Mouse (Mus musculus) cerebellum, adult 11-12 months (tissue): ENCODE data around the gene Pidd1.
A peak's percentile ranks its signal among the peaks of the same experiment; 100 is the strongest.
"Not testable (repeated sequence)": the region's sequence is repeated elsewhere in the genome, so short reads cannot be mapped to it uniquely, and the experiment has no call there.

Source experiments
- DNase-seq: peaks from one replicate; pipeline ENCODE4 v3.0.0; 2022

Pidd1 gene

DNA sequence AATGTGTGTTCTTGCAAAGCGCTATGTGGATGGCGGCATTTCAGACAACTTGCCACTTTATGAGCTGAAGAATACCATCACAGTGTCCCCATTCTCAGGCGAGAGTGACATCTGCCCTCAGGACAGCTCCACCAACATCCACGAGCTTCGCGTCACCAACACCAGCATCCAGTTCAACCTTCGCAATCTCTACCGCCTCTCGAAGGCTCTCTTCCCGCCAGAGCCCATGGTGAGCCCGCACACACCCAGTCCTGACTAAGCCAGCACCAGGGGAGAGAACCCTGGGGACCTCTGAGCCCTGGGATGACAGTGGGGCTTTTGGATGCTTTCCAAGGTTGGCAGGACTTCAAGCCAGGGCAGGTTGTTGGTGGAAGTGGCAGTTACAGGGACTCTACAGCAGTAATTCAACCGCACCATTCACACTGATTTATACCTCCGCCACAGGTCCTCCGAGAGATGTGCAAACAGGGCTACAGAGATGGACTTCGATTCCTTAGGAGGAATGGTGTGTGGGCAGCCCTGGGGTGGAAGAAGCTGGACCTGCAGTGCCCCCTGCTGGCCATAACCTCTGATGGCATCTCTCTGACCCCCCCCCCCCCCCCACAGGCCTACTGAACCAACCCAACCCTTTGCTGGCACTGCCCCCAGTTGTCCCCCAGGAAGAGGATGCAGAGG lies 14.3 kb upstream of the Pidd1 start:
- peak; percentile 75 for DNase-seq

DNA sequence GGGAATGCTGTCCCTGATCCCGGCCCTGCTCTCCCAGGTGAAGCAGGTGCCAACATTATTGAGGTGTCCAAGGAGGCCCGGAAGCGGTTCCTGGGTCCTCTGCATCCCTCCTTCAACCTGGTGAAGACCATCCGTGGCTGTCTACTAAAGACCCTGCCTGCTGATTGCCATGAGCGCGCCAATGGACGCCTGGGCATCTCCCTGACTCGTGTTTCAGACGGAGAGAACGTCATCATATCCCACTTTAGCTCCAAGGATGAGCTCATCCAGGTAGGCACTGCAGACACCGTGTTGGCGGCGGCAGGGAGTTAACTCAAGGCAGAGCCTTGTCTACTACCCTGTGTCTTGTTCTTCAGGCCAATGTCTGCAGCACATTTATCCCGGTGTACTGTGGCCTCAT lies 13.4 kb upstream of the Pidd1 start:
- peak; percentile 60 for DNase-seq

DNA sequence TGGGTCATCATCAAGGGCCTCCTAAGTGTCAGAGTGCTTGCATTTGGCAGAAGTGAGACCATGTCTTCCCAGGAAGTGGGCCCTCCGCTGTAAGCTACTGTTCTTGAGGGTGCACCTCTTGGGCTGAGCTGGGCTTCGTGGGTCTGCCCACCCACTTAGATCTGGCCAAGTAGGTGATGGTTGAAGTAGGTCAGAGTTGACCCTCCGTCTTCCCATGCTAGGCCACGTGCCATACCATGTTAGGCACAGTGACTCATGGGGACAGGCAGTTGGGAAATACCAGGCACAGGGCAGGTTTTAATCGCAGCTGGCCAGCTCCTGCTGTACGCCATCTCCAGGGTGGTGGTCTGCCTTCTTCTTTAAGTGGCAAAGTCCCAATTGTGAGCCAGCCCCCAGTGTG lies 12.9 kb upstream of the Pidd1 start:
- no peak for DNase-seq

DNA sequence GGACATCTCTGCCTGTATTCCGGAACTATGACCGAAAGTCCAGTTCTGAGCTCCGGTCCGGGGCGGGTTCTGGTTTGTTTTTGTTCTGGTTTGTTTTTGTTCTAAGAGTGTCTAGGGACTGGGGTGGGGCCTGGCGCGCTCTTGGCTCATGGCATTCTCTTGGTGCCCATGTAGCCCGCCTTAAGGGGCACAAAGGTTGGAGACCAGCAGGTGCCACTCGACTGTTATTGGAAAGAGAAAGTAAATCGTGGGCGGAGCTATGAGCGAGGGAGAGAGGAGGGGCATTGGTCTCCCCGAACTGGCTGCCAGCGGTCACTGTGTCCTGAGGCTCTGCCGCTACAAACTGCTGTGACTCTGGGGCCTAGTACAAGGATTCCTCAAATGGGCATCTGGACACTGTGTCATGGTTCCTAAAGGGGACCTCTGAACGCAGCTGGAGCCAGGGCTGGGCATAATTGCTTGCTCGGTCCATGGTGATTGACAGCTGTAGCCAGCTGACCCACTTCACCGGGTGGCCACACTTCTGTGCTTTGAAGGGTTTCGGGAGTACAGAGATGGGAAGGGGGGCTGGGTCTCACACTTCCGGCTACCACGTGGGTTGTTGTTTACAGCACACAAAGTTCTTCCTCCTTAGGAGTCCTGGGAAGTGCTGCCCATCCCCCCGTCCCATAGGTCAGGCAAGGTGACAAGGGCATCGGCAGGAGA lies 11.9 kb upstream of the Pidd1 start:
- DNase-seq = peak; percentile 82

DNA sequence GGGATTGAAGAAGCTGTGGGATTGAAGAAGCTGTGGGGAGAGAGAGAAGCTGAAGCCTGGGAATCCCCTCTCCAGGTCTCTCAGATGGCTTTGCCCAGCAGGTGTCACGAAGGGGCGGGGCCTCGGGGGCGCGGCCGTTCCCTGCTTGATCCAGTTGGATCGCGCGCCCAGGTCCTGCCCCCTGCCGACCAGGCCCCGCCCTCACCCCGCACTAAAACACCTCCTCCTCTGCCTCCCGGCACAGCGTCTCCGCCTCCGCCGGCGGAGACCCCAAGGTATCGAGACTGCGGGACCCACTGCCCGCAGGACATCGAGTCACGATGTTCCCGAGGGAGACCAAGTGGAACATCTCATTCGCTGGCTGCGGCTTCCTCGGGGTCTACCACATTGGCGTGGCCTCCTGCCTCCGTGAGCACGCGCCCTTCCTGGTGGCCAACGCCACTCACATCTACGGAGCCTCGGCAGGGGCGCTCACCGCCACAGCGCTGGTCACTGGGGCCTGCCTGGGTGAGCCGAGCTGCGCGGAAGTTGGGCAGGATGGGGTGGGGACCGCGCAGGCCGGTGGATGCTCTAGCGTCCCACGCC lies 11.2 kb upstream of the Pidd1 start, which contains the start of gene Pnpla2:
Gene Pnpla2 (plus strand): TSS at position 232 of the 585 bp plus-strand sequence.
- peak; percentile 90 for DNase-seq

DNA sequence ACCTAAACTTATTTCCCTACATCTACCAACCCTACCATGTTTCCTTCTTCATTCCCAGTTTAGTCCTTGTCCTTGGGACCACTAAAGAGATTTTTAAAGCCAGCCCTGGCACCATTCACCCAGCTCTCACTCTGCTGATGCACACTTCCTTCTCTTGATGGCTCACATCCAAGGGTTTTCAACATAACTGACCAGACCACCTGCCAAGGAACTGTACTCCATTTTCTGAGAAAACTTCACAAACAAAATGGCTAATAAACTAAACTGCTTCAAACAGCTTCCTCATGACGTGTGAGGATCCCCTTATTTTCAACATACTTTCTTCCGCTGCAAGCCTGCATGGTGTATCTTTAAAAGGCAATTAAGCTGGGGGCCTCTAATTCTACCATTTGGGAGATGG lies 9.8 kb upstream of the Pidd1 start:
- DNase-seq = peak; percentile 34

DNA sequence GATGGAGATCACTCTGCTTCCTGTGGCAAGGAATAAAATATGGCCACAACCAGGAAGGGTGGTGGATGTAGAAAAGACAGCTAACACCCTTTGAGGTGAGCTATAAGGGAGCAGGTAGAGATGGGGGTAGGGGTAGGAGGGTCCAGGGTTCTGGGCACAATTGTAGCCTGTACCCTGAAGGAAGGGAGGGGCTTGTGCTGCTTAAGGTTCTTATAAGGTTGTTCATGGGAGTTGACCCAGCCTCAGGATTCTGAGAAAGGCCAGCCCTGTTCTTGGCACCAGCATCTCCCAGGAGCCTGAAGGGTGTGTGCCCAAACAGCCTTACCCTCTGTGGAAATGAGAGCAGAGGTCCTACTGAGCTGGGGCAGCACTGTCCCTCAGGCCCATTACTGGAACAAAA lies 8.1 kb upstream of the Pidd1 start:
- DNase-seq = peak; percentile 33

DNA sequence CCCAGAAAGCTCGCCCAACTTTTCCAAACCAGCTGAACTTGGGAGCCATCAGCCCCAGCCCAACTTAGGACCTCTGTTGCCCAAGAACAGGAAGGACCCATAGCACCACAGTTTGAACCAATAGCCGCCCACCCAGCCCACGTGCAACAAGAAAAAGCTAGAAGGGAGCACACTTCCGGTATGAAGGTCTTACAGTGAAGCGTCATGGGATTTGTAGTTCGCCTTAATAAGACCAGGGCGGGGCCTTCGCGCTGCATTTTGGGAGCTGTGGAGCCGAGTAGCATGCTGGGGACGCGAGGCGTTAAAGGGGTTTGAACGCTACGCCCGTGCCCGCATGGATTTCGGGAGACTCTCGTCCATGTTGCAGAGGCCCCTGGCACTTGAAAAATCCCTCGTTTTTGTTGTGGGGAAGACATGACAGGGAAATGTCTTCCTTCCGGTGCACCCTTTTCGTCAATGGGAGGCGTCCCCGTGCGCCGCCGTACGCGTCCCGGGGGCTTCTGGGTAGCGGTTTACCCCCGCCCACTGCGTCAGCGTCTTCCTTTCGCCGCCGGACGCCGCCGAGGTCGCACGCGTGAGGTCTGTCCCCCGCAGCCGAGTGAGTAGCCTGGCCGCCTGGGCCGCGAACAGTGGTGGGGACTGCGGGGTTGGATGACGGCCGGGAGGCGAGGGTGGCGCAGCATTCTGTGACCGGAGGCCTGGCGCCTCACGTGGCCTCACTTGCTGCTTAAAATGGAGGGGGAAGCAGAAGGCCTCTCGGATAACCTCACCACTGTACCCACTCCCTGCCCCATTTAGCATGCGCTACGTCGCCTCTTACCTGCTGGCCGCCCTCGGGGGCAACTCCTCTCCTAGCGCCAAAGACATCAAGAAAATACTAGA lies 3.5 kb upstream of the Pidd1 start, which contains the start of gene Rplp2:
Gene Rplp2 (plus strand): TSS at position 261 of the 882 bp plus-strand sequence.
- peak; percentile 92 for DNase-seq

DNA sequence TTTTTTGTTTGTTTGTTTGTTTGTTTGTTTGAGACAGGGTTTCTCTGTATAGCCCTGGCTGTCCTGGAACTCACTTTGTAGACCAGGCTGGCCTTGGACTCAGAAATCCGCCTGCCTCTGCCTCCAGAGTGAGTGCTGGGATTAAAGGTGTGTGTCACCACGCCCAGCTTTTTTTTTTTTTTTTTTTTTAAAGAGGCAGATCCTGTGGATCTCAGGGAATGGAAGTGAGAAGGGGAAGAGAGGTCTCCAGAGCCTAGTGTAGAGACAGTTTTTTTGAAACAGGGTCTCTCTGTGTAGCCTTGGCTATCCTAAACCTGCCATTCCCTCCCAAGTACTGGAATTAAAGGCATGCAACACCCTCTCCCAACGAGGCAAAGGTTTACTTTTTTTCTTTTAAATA lies 2.5 kb upstream of the Pidd1 start:
- DNase-seq = not testable (repeated sequence)

DNA sequence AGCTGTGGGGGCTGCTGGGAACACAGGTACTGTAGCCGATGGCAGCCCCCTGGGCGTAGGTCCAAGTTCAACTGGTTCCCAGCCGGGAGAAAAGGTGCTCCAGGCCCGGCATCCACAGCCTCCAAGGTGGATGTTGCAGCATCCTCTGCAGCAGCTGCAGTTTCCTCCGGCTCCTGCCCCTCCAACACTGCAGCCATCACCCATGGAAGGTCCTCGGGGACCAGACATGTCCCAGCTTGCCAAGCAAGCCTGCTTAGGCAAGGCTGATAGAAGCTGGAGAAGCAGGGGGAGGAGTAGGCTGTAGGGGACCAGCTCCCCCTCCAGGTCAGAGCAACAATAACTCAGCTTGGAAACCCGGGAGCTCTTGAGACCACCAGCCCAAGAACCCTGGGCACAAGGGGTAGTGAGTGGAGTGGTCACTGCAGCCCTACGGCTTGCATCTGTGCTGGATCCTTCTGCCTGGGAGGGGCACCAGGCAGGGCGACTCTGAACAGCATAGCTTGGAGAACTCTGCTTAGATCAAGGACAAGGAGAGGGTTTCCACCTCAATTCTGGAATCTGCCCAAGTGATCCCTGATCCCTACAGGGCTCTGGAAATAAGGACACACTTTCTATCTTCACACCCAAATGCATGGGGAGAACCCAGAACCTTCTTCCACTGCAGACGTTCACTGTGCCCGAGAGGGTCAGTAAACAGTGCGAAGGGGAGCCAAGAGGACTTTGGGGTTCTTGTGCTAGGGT lies 574 bp downstream of the Pidd1 start:
- peak; percentile 63 for DNase-seq

DNA sequence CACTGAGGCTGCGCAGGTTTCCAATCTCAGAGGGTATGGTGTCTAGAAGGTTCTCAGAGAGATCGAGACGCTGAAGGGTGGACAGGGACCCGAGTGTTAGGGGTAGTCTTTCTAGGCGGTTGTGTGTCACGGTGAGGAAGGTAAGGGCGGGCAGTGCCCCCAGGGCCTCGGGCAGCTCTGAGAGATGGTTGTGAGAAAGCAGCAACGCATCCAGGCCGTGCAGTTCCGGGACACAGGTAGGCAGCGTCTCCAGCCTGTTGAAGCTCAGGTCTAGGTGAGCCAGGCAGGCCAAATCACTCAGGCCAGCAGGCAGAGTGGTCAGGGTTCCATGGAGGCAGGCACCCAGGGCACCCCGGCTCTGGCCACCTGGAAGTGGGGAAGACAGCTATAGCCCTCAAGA lies 1.6 kb downstream of the Pidd1 start:
- peak; percentile 47 for DNase-seq

DNA sequence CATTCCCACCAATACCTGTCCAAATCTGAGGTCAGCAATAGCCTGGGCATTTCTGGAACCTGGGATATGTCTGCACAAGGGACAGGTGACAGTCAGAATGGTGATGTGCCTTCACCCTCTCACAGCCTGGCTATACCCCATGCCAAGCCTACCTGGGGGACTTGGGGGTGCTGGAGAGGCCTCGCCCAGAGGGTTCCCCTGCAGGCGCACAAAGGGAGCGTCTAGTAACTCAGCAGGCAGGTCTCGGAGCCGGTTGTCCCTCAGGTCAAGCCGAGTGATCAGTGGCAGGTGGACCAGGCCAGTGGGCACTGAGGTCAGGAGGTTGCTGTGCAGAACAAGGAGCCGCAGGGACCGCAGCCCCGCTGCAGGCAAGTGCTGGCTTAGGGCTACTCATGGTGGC lies 2.4 kb downstream of the Pidd1 start:
- DNase-seq = peak; percentile 60

DNA sequence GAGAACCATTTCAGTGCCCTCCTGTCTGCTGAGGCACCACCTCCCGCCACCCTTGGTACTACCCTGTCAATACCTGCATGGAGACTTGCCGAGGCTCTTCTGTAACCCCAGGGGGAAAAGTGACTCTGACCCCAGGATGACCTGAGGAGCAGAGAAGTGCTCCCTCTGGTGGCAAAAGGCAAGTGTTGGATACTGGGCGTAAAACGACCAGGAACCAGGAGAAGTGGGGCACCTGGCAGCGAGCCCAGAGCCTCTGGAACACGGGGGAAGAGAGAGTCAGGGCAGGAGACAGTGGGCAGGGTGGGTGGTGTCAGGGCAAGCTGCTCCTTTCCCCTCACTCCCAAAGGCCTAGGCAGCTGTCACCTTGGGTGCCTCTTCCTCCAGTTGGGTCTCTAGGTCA lies 3.2 kb downstream of the Pidd1 start:
- DNase-seq = peak; percentile 83

DNA sequence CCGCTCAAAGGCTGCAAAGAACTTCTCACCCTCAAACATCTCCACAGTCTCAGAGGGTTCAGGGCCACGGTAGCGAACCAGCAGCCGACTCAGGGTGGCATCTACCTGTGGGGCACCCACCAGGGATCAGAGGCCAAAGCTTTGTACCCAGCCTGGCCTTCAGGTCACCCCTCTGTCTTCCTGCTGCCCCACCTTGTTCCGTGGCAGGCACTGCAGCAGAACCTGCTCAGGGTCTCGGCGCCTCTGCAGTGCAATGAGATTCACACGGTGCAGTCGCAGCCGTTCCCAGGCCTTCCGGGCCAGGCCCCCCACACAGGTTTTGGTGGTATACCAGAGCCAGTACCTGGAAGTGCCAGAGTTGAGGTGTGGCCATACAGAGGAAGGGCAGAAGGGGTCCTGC lies 4.0 kb downstream of the Pidd1 start:
- DNase-seq = peak; percentile 70

DNA sequence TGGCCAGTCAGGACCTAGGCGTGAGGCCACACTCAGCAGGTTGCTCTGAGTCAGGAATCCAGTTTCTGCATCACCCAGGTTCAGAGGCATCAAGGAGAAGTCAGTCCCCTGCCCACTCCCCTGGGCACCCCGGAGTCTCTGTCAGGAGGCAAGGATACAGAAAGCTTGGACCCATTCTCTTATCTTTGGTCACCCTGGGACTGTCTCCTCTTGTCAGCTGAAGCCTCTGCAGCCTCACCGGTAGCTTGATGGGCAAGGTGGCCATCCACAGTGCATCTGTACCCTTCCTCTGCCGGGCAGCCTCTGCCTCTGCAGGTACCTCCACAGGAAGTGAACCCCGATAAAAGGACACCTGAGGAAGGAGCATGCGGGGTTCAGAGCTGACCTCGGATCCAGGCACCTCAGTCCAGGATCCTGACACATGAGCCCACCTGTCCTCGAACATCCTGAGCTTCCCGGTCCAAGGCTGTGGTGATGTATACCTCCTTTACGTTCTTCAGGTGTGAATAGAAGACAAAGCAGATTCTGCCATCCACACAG lies 4.6 kb downstream of the Pidd1 start:
- DNase-seq = peak; percentile 61

DNA sequence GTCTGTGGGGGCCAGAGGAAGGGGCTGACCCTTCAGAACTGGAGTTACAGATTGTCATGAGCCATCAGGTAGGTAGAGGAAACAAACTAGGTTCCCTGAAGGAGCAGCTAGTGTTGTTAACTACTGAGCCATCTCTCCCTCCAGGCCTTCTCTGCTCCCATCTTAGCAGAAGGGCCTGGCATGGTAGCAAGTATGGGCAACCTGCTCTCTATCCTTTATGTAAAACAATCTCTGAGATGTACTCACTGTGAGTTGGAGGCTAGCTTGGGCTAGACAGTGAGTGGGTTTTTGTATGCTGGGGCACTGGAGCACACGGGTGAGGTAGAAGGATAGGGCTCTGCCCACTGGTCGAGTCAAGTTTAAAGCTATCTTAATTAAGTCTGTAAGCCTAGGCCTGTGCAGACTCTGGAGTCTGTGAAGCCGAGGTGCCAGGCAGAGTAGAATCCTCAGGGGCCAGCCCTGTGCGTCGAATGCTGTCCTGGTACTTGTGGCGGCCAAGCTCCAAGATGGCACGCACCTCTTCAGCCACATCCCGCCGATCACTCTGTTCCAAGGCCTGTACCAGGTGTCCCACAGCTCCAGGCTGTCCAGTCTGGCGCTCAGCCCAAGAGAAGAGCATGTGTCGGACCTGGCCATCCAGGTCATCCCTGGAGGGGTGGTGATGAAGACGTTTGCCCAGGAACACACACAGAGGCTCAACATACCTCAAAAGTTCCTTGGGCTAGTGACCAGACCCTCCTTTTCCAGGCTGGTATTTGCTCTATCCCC lies 5.4 kb downstream of the Pidd1 start:
- DNase-seq = peak; percentile 94

DNA sequence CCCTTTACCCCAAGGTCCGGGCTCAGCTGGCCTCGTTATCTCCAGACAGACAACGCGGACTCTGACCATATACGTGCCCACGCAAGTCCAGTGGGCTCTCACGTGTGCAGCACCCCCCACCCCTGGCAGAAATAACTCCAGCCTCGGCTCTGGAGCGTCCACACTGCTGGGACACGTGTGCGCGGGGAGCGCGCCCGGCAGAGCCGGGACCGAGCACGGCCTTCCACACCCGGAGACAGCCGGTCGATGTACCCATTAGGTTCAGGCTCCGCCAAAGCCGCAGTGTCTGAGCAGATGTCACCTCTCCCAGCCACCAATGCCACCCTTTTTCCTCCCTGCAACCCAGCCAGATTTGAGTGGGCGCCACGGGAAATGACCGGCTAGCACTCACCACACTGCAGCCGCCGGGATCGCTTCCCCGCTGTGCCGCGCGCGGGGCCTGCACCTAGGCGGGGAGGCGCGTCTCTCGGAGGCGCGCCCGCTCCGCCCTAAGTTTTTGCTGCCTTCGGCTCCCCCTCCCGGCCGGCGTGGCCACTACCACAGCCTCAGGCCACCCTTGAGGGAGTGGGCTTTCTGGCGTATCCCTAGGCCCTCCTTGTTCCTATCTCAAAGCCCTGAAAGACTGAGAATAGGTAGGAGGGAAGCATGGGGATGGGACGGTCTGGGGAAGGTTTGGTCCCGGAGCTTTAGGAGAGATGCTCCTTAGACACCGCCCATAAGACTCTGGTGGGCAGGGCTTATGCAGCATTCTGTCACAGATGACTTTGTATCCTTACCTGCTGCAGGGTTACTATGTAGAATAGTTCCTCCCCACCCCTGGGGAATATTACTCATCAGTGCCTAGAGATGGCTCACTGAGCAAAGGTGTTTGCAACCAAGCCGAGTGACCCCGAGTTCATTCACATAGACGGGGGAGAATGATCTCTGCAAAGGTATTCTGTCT lies 6.4 kb downstream of the Pidd1 start, which contains the start of gene Slc25a22:
Gene Slc25a22 (minus strand): TSS at position 715 of the 943 bp plus-strand sequence.
- DNase-seq = peak; percentile 88

DNA sequence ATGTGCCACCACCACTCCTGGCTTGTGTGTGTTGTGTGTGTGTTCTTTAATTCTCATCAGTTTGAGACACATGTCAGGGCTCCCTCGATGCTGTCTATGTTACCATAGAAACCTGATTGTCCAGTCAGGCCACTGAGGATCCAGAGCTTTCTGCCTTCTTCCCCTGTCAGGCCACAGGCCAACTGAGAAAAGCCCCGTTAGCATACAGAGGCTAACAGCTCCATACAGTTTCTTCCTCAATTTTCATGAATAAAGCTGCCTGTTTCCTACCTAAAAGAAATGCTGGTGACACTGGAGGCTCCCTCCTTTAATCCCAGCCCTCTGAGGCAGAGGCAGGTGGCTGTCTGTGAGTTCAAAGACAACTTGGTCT lies 7.3 kb downstream of the Pidd1 start:
- DNase-seq = peak; percentile 48

DNA sequence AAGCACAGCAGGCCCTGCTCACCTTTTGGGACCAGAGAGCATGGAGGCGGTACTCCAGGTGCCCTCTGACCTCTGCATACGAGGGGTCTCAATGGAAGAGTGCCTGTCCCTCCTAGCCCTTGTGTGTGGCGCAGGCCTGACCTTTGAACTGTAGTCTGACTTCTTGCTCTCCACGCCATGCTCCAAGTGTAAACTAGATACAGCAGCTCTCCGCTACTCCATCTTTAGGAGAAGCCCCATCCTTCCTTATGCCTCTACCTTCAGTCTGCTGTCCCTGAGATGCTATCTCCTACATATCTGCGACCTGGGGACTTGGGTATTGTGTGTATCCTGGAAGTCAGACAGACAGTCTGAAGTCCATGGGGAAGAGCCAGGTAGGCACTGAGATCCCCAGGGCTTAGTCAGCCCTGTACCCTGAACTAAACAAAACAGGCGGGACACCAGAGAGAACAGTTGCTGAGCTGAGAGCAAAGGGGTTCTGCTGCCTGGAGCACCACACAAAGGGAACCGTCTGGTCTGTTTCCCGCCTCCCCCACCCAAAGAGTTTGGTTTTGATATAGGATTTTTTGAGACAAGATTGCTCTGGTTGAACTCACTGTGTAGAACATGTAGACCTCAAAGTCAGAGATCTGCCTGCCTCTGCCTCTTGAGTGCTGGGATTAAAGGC lies 7.8 kb downstream of the Pidd1 start:
- DNase-seq = peak; percentile 77
